Mouse (Mus musculus) heart, postnatal 25 days (tissue): ENCODE results near the gene Prkce. TPM values are rescaled to one million over a fixed set of nuclear protein-coding genes. Genes with fewer than 3 reads are reported as not detected.

Experiments
- DNase-seq: peaks from one replicate; pipeline ENCODE4 v3.0.0; 2022; ENCODE audit warnings: low spot score
- intact Hi-C: fragments of 180-260 bp; cut with DNase I; formaldehyde crosslinking; loops from one replicate; pipeline ENCODE4 v1.15.1; 2025
- total RNA-seq, 2 experiments: library from RNA; stranded (reverse); gene quantifications; 2 replicates each; pipeline ENCODE4 v1.2.3; 2021

Gene Prkce
- total RNA-seq, 2 experiments from 2014 or later: 25.9 to 28.3 TPM

- DNase-seq: no peak
- intact Hi-C loops: no loop called here
These were observed 155.3 kb downstream of the Prkce start for GRCm38 (mm10) chr17:86322840-86323239.

- no peak for DNase-seq
- intact Hi-C loops: no loop called here
These were observed 155.7 kb downstream of the Prkce start for GRCm38 (mm10) chr17:86323310-86323709.

GRCm38 (mm10) chr17:86323909-86324686, 156.5 kb downstream of the Prkce start:
- intact Hi-C loops: no loop called here
- no peak for DNase-seq

GRCm38 (mm10) chr17:86324756-86325155, 157.2 kb downstream of the Prkce start:
- DNase-seq: no peak
- intact Hi-C loops: no loop called here

GRCm38 (mm10) chr17:86325317-86325716, 157.7 kb downstream of the Prkce start:
- no peak for DNase-seq
- intact Hi-C loops: no loop called here

- no peak for DNase-seq
- intact Hi-C loops: no loop called here
These were observed 160.4 kb downstream of the Prkce start for GRCm38 (mm10) chr17:86327958-86328357.

GRCm38 (mm10) chr17:86329273-86330075, 161.9 kb downstream of the Prkce start:
- intact Hi-C loops: no loop called here
- DNase-seq: no peak

- intact Hi-C loops: no loop called here
- no peak for DNase-seq
These were observed 162.7 kb downstream of the Prkce start for GRCm38 (mm10) chr17:86330076-86330955.

- intact Hi-C loops: no loop called here
- DNase-seq: no peak
These were observed 164.2 kb downstream of the Prkce start for GRCm38 (mm10) chr17:86331835-86332234.

- peak; percentile 24 for DNase-seq
- intact Hi-C loops: loop anchor here (5.0 kb wide), 1 partner anchor 33 kb away; no protein-coding TSS in a partner anchor
These were observed 167.4 kb downstream of the Prkce start for GRCm38 (mm10) chr17:86334990-86335389.

GRCm38 (mm10) chr17:86336652-86337073, 169.1 kb downstream of the Prkce start:
- intact Hi-C loops: loop anchor here (5.0 kb wide), 1 partner anchor 34 kb away; no protein-coding TSS in a partner anchor

GRCm38 (mm10) chr17:86337076-86337475, 169.5 kb downstream of the Prkce start:
- intact Hi-C loops: loop anchor here (5.0 kb wide), 1 partner anchor 35 kb away; no protein-coding TSS in a partner anchor
- peak; percentile 45 for DNase-seq

More at GRCm38 (mm10) chr17:86336652-86337073, 169.1 kb downstream of the Prkce start:
- no peak for DNase-seq

- intact Hi-C loops: loop anchor here (5.0 kb wide), 1 partner anchor 36 kb away; no protein-coding TSS in a partner anchor
- no peak for DNase-seq
These were observed 170.7 kb downstream of the Prkce start for GRCm38 (mm10) chr17:86338328-86338727.

- DNase-seq: no peak
- intact Hi-C loops: no loop called here
These were observed 176.4 kb downstream of the Prkce start for GRCm38 (mm10) chr17:86344032-86344431.

- intact Hi-C loops: no loop called here
- no peak for DNase-seq
These were observed 177.8 kb downstream of the Prkce start for GRCm38 (mm10) chr17:86345234-86346005.

GRCm38 (mm10) chr17:86350236-86350635, 182.7 kb downstream of the Prkce start:
- intact Hi-C loops: loop anchor here (5.0 kb wide), 1 partner anchor 82 kb away; no protein-coding TSS in a partner anchor
- peak; percentile 51 for DNase-seq

- intact Hi-C loops: loop anchor here (5.0 kb wide), 1 partner anchor 81 kb away; no protein-coding TSS in a partner anchor
- DNase-seq: peak; percentile 31
These were observed 183.2 kb downstream of the Prkce start for GRCm38 (mm10) chr17:86350791-86351261.

GRCm38 (mm10) chr17:86351282-86351681, 183.7 kb downstream of the Prkce start:
- DNase-seq: no peak
- intact Hi-C loops: loop anchor here (5.0 kb wide), 1 partner anchor 81 kb away; no protein-coding TSS in a partner anchor
